Mouse (Mus musculus) heart, postnatal 0 days (tissue): ENCODE data around the gene Tmprss2. TPM values are rescaled to one million over a fixed set of nuclear protein-coding genes. Genes with fewer than 3 reads are reported as not detected.
"Not testable (repeated sequence)": the region's sequence is repeated elsewhere in the genome, so short reads cannot be mapped to it uniquely, and the experiment has no call there.

Source experiments
- ATAC-seq: fragments of 200-750 bp; cut with Nextera tagmentation; 2 replicates; pipeline ENCODE4 v1.8.0; 2017; ENCODE audit warnings: low read depth, moderate number of reproducible peaks, moderate library complexity; ENCODE audit not compliant: insufficient read depth
- DNase-seq: peaks from one replicate; pipeline ENCODE4 v3.0.0-alpha.2; 2016; ENCODE audit warnings: low spot score
- H3K27ac ChIP-seq: fragments of 300-500 bp; sonication (generic); 2 replicates; pipeline ENCODE4 v1.5.1; 2014; ENCODE audit warnings: low read depth, mild to moderate bottlenecking
- H3K27me3 ChIP-seq: fragments of 300-500 bp; sonication (generic); 2 replicates; pipeline ENCODE4 v1.6.1; 2014; ENCODE audit warnings: low read length, mixed read lengths; ENCODE audit not compliant: control insufficient read depth, insufficient read depth
- H3K36me3 ChIP-seq: fragments of 300-500 bp; sonication (generic); replicated peaks from 2 replicates; pipeline ENCODE4 v1.6.1; 2014; ENCODE audit warnings: low read length, mixed read lengths; ENCODE audit not compliant: control insufficient read depth, insufficient read depth
- H3K4me1 ChIP-seq: fragments of 300-500 bp; sonication (generic); 2 replicates; pipeline ENCODE4 v1.6.1; 2014; ENCODE audit warnings: antibody characterized with exemption; ENCODE audit not compliant: control insufficient read depth, insufficient read depth
- H3K4me2 ChIP-seq: fragments of 300-500 bp; sonication (generic); 2 replicates; pipeline ENCODE4 v1.6.1; 2014; ENCODE audit warnings: low read depth, mild to moderate bottlenecking, low read length, moderate library complexity
- H3K4me3 ChIP-seq: fragments of 300-500 bp; sonication (generic); 2 replicates; pipeline ENCODE4 v1.5.1; 2014; ENCODE audit warnings: low read depth, low read length
- H3K9ac ChIP-seq: fragments of 300-500 bp; sonication (generic); replicated peaks from 2 replicates; pipeline ENCODE4 v1.6.1; 2014; ENCODE audit warnings: low read depth, low read length, mixed read lengths
- H3K9me3 ChIP-seq: fragments of 300-500 bp; sonication (generic); replicated peaks from 2 replicates; pipeline ENCODE4 v1.6.1; 2016; ENCODE audit warnings: low read length; ENCODE audit not compliant: control insufficient read depth
- CTCF ChIP-seq: IDR thresholded peaks from 2 replicates; pipeline ENCODE4 v1.5.1; 2016; ENCODE audit warnings: antibody characterized with exemption, control low read depth, low read depth
- EP300 ChIP-seq: IDR thresholded peaks from 2 replicates; pipeline ENCODE4 v1.6.1; 2016; ENCODE audit warnings: antibody characterized with exemption, low read depth
- WGBS: fragments of 180-500 bp; shearing (Covaris S2); extraction: QIAGEN DNeasy Blood & Tissue Kit; methylation state at CpG from one replicate; pipeline ENCODE4 v1.1.7; 2014; 5-methylcytosine and 5-hydroxymethylcytosine counted together
- polyA plus RNA-seq: library from polyadenylated mRNA; unstranded; fragments of >200 nt; fragmentation: Nextera tagmentation; extraction: Ambion mirVana; gene quantifications from 2 replicates; pipeline ENCODE4 v1.2.1, GENCODE M21; 2015
- total RNA-seq: library from RNA; depleted of rRNA; stranded (reverse); fragments of >200 nt; gene quantifications from 2 replicates; pipeline ENCODE4 v1.2.3, GENCODE M21; 2014; ENCODE audit warnings: low replicate concordance

The Tmprss2 gene
- total and polyA plus RNA-seq, 2 experiments from 2014 or later = 0.11 to 7.1 TPM

GRCm38 (mm10) chr16:97602256-97602655 lies 8.7 kb downstream of the Tmprss2 start:
- ATAC-seq (no peak), DNase-seq (no peak)
- WGBS = 21% methylated on average over 1 of the region's 1 CpGs
- TF ChIP-seq EP300 = no peak
- TF ChIP-seq CTCF = no peak
- no peaks in the 10 kb centered on the region for H3K9me3 ChIP-seq
- 0 out of 2 replicates have a peak, but pooled peaks cover 2% of the 10 kb centered on the region for H3K27me3 ChIP-seq
- no peaks in the 10 kb centered on the region for H3K4me1 ChIP-seq
- no peak overlapping the region for H3K4me2 ChIP-seq
- no peaks in the 10 kb centered on the region for H3K36me3 ChIP-seq
- H3K9ac ChIP-seq = no peak overlapping the region
- no peak overlapping the region for H3K27ac ChIP-seq
- no peak overlapping the region for H3K4me3 ChIP-seq

- Histone ChIP-seq H3K9ac (no peak overlapping the region), H3K36me3 (no peaks in the 10 kb centered on the region), H3K27ac (no peak overlapping the region), H3K4me2 (no peak overlapping the region), H3K4me3 (no peak overlapping the region), H3K9me3 (no peaks in the 10 kb centered on the region), H3K4me1 (no peaks in the 10 kb centered on the region), H3K27me3 (no peaks in the 10 kb centered on the region)
- no peak for TF ChIP-seq EP300
- no peak for TF ChIP-seq CTCF
- no peak for DNase-seq
- ATAC-seq = no peak
- WGBS = 58% methylated on average over 2 of the region's 2 CpGs
Observed at GRCm38 (mm10) chr16:97600591-97600990, 10.4 kb downstream of the Tmprss2 start.

- Histone ChIP-seq H3K9me3 (no peaks in the 10 kb centered on the region), H3K27me3 (no peaks in the 10 kb centered on the region), H3K4me2 (no peak overlapping the region), H3K4me1 (no peaks in the 10 kb centered on the region), H3K4me3 (no peak overlapping the region), H3K27ac (no peak overlapping the region), H3K36me3 (no peaks in the 10 kb centered on the region), H3K9ac (no peak overlapping the region)
- ATAC-seq (no peak), DNase-seq (no peak)
- WGBS = 82% methylated on average over 2 of the region's 2 CpGs
- TF ChIP-seq CTCF = no peak
- no peak for TF ChIP-seq EP300
Observed at GRCm38 (mm10) chr16:97598046-97598445, 12.9 kb downstream of the Tmprss2 start.

GRCm38 (mm10) chr16:97593816-97594509 lies 17.0 kb downstream of the Tmprss2 start:
- no peak overlapping the region for H3K9ac ChIP-seq
- no peaks in the 10 kb centered on the region for H3K9me3 ChIP-seq
- no peaks in the 10 kb centered on the region for H3K4me1 ChIP-seq
- H3K27me3 ChIP-seq = no peaks in the 10 kb centered on the region
- H3K27ac ChIP-seq = no peak overlapping the region
- ATAC-seq (no peak), DNase-seq (no peak)
- TF ChIP-seq CTCF (no peak), EP300 (no peak)
- no peak overlapping the region for H3K4me2 ChIP-seq
- no peaks in the 10 kb centered on the region for H3K36me3 ChIP-seq
- no peak overlapping the region for H3K4me3 ChIP-seq
- 56% methylated on average over 4 of the region's 4 CpGs for WGBS

GRCm38 (mm10) chr16:97593057-97593456 lies 17.9 kb downstream of the Tmprss2 start:
- no peak overlapping the region for H3K27ac ChIP-seq
- no peak overlapping the region for H3K4me2 ChIP-seq
- WGBS = 11% methylated on average over 1 of the region's 1 CpGs
- peak; percentile 66 for DNase-seq
- H3K36me3 ChIP-seq = no peaks in the 10 kb centered on the region
- ATAC-seq = no peak
- H3K9me3 ChIP-seq = no peaks in the 10 kb centered on the region
- H3K27me3 ChIP-seq = no peaks in the 10 kb centered on the region
- H3K9ac ChIP-seq = no peak overlapping the region
- TF ChIP-seq CTCF = peak; percentile 88
- no peak for TF ChIP-seq EP300
- no peak overlapping the region for H3K4me3 ChIP-seq
- no peaks in the 10 kb centered on the region for H3K4me1 ChIP-seq

- no peaks in the 10 kb centered on the region for H3K27me3 ChIP-seq
- no peaks in the 10 kb centered on the region for H3K36me3 ChIP-seq
- no peaks in the 10 kb centered on the region for H3K9me3 ChIP-seq
- no peak overlapping the region for H3K4me2 ChIP-seq
- no peak overlapping the region for H3K27ac ChIP-seq
- WGBS = 86% methylated on average over 2 of the region's 2 CpGs
- H3K9ac ChIP-seq = no peak overlapping the region
- DNase-seq (no peak), ATAC-seq (no peak)
- H3K4me3 ChIP-seq = no peak overlapping the region
- H3K4me1 ChIP-seq = no peaks in the 10 kb centered on the region
- no peak for TF ChIP-seq EP300
- no peak for TF ChIP-seq CTCF
Observed at GRCm38 (mm10) chr16:97591512-97591911, 19.5 kb downstream of the Tmprss2 start.

- not testable (repeated sequence) for H3K4me2 ChIP-seq, H3K4me1 ChIP-seq, H3K9me3 ChIP-seq, H3K27ac ChIP-seq, DNase-seq, ATAC-seq, H3K27me3 ChIP-seq, H3K4me3 ChIP-seq, H3K36me3 ChIP-seq, H3K9ac ChIP-seq
- 74% methylated on average over 1 of the region's 1 CpGs for WGBS
Observed at GRCm38 (mm10) chr16:97582876-97583275, 28.1 kb downstream of the Tmprss2 start.
